Mouse (Mus musculus): ENCODE results near the gene Mcf2. TPM values are rescaled to one million over a fixed set of nuclear protein-coding genes. Genes with fewer than 3 reads are reported as not detected.

The Mcf2 gene
- total RNA-seq (2015) (not detected in 2 replicates), total RNA-seq (2017) (not detected in 2 replicates)

DNA sequence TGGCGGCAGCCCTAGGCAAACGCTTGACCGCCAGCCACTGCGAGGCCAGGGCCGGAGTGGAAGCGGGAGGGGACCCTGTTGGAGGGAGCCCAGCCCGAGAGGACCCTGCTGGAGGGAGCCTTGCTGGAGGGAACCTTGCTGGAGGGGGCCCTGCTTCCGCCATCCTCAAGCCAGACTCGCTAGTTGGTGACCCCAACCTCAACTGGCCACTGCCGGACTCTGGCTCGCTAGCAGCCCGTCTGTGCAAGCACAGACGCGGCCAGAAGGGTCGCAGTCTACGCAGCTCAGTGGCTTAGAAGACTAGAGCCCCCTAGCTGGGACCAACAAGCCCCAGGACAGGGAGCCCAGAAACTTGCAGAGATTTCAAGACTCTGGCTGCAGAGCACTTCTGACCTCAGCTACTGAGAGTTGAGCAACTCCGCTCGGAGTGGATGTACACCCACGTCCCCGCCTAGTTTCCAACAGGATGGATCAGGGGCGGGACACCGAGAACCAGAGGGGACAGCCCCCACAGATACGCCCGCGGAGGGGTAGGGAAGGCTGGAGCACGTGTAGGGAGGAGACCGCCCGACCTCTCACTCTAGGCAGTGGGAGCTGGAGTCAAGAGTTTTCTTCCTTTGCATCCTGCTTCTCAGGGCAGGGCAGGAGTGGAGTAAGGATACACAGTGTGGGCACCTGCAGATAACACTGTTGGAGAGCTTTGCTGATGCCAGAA is at the start of gene Mcf2:
Gene Mcf2 (minus strand): TSS at position 346 of the 715 bp plus-strand sequence.
- peak; percentile 72 for ATAC-seq (ENCODE audit: poor library complexity, severe bottlenecking)

GRCm38 (mm10) chrX:60187726-60188125 is 8.8 kb upstream of the Mcf2 start:
- no peak for ATAC-seq (ENCODE audit: poor library complexity, severe bottlenecking)

GRCm38 (mm10) chrX:60182611-60183010 is 3.7 kb upstream of the Mcf2 start:
- ATAC-seq (ENCODE audit: poor library complexity, severe bottlenecking): no peak

DNA sequence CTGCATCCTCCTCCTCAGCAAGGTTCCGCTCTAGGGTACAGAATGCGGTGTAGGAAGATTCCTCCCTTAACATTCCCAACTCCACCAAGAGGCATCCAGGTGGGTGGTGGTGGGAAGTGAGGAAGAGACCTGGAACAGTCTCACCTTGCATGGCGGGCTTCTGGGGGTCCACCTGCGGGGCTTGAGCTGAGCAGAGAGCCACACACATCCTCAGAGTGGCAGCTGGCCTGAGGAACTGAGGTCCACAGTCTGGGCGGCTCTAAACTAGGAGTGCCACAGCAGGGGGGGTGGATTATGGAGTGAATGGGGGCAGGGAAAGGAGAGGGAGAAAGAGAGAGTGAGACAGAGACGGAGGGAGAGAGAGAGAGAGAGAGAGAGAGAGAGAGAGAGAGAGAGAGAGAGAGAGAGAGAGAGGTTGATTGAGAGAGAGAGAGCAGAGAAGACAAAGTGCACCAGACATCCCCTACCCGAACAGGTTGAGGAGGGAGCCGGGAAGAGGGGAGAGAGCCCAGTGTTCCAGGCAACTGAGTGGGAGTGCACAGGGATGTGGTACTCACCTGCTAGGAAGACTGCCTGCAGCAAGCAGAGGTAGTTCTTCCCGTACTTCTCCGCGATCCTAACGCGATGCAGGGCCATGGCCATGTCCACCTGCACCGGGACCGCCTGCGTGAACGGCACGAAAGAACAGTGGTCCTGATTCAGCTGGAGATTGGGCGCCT is 705 bp downstream of the Mcf2 start:
- ATAC-seq (ENCODE audit: poor library complexity, severe bottlenecking): peak; percentile 18; the same call in 1 of the 2 replicates

- no peak for ATAC-seq (ENCODE audit: poor library complexity, severe bottlenecking)
Observed at GRCm38 (mm10) chrX:60170106-60170505, 8.8 kb downstream of the Mcf2 start.

DNA sequence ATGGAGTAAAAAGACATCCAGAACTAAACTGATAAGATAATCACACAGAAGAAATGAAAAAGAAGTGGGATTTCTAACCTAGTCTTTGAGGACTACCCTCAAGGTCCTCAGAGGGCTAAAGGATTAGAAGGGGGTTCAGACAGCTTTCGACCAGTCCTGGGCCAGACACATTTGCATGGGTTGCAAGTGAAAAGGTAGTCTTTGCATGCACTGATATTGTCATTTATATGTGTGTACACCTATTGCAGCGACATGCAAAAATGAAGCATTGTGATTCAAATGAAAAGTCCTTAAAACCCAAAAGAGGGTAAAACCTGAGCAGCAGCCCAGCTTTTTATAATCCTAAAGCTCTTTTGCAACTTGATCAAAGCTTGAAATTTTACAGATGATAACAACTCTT is 9.4 kb downstream of the Mcf2 start:
- ATAC-seq (ENCODE audit: poor library complexity, severe bottlenecking): no peak

- ATAC-seq (ENCODE audit: poor library complexity, severe bottlenecking): no peak
Observed at GRCm38 (mm10) chrX:60168796-60169195, 10.1 kb downstream of the Mcf2 start.

DNA sequence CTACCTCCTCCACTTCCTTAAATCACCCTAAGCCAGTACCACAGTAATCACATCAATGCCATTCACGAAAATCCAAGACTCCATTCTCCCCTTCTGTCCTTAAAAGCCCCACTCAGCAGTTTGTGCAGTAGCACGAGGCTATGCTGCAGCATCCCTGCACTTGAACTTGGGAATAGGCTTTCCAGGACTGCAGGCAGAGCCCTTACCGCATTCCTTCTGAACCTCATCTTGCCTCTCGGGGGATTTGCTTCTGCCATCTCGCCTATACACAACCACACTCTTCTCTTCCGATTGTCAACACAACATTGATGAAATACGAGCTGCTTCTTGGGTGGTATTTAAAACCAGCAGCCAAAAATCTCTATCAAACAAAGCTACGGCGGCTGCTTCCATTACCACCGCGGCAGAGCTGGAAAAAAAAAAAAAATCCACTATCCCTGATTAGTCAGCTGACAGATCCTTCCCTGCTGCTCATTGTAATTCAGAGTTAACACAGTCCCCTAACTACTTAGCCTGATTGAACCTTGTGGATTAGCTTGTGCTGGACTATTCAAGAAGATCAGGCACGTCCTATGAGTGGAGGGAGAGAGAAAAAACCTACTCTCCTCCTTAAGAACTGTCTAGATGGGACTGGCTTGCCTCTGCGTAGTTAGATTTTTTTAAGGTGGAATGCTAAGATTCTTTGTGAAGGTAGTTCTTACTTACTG is 31.5 kb downstream of the Mcf2 start:
- ATAC-seq (ENCODE audit: poor library complexity, severe bottlenecking): no peak

GRCm38 (mm10) chrX:60075359-60075758 is 103.5 kb downstream of the Mcf2 start:
- ATAC-seq (ENCODE audit: poor library complexity, severe bottlenecking): no peak

DNA sequence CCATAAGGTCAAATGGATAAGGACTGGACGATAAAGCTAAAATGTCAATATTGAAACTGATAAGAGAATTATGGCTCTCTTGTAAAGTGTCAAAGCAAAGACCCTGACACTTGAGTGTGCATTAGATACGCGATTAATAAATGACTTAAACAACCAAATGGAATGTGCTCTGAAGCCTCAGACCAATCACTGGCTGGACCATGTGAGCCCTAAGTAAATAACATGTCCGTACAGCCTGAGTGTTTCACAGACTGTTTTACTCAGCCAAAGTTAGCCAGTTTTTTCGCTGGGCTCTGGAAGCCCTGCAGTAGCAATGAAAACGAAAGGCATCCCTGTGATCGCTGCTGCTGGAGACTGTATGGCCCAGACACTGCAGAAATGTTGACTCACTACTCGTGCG is 123.7 kb downstream of the Mcf2 start:
- ATAC-seq (ENCODE audit: poor library complexity, severe bottlenecking): no peak

DNA sequence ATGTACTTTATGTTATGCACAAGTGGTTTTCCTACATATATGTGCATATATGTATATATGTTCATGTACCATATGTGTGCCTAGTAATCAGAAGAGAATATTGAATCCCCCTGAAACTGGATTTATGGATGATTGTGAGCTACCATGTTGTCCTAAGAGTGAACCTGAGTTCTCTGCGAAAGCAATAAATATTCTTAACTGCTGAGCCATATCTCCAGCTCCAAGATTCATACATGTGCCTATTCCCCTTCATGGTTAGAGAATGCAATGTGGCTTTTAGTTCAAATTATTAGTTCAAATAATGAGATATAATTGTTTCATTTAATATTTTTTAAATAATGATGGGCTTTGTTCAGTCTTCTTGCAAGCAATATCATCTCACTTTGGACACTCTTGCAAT is 124.1 kb downstream of the Mcf2 start:
- ATAC-seq (ENCODE audit: poor library complexity, severe bottlenecking): no peak

- peak; percentile 66 for ATAC-seq (ENCODE audit: poor library complexity, severe bottlenecking)
Observed at GRCm38 (mm10) chrX:60026654-60027053, 152.2 kb downstream of the Mcf2 start.

DNA sequence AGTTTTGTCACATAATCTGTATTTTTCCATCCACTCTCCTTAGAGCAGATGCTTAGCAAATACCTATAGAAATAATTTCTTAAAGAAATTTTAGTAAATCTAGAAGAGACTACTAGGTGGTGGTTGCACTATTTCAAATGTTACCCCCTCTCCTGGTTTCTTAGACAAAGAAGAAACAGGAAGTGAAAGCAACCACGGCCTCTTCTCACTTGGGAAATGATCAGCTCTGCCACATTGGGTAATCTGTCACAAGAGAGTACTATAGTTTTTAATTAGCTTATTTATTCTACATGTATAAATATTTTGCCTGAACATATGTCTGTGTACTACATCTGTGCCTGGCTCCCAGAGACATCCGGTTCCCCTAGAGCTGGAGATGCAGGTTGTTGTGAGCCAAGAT is 157.3 kb downstream of the Mcf2 start:
- peak; percentile 93 for ATAC-seq (ENCODE audit: poor library complexity, severe bottlenecking)

- peak; percentile 77 for ATAC-seq (ENCODE audit: poor library complexity, severe bottlenecking)
Observed at GRCm38 (mm10) chrX:60021007-60021406, 157.9 kb downstream of the Mcf2 start.

- no peak for ATAC-seq (ENCODE audit: poor library complexity, severe bottlenecking)
Observed at GRCm38 (mm10) chrX:60014588-60014987, 164.3 kb downstream of the Mcf2 start.

DNA sequence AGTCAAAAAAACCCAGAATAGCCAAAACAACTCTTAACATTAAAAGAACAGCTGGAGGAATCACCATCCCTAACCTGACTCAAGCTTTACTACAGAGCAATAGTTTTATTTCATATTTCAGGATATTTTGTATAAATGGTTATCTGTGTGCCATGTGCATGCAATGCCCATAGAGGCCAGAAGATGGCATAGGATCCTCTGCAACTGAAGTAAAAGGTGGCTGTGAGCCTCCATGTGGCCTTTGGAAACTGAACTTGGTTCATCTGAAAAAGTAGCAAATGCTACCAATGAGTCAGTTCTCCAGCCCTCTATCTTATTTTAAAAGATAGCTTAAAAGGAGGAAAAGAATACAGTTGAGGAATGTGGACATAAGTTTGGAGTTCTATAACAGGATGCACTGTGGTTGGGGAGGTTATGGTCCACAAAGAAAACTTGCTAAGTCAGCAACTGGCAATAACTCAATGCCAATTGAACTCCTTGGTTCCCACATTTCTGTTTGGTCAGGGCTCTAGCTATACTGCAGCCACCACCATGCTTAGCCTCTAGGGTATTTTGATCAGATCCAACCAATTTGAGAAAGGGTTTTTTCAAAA is 165.7 kb downstream of the Mcf2 start:
- peak; percentile 77 for ATAC-seq (ENCODE audit: poor library complexity, severe bottlenecking)

Other genes with a start within 250 kb of the Mcf2 start
- not detected in 2 replicates for gene F9, start 179.6 kb downstream of the Mcf2 start, total RNA-seq (2015)
- 0.04 TPM in 1 of 2 replicates, not detected in the other for gene F9, start 179.6 kb downstream of the Mcf2 start, total RNA-seq (2017)

All from megakaryocyte, adult 5-6 weeks (primary cell).